Mouse (Mus musculus) heart, adult 11 months (tissue): ENCODE data around the gene Zfp72.

ENCODE experiments used
- DNase-seq: peaks from one replicate; pipeline ENCODE4 v3.0.0; 2022

Zfp72 gene

DNA sequence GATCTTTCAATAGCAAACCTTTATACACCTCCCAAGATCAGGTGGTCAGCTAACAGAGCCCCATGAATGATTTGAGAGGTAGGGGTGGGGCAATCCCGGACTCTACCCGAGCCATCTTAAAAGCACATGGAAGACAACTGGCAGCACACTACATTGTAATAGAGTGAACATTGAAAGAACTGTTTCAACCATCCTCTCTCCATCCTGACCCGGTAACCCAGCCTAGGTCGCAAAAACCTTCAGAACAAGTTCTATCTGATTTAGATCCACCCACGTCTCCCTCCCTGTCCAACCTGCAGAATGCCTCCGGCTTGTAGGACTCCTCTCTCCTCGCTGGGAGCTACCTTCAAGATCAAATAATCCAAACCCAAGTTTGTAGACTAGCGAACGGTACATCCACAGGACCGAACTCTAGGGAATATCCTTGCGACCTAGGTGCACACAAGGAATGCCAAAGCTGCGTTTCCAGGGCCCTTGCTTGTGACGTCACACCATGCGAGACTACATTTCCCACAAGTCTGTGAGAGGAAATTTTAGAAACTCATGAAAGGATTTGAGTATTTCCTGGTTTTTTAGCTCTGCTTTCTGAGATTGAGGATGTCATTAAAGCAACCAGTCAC, at the start of gene Zfp72:
TSS of gene Zfp72 (minus strand) at position 466 of the 620 bp plus-strand sequence.
- peak; percentile 96 for DNase-seq

GRCm38 (mm10) chr13:74439895-74440294, 49.3 kb upstream of the Zfp72 start:
- no peak for DNase-seq

GRCm38 (mm10) chr13:74399298-74399839, 8.7 kb upstream of the Zfp72 start, which contains the start of gene Ftl1-ps1:
Ftl1-ps1 (plus strand) TSS chr13:74399694.
- no peak for DNase-seq

GRCm38 (mm10) chr13:74391156-74391555, 520 bp upstream of the Zfp72 start:
- DNase-seq = no peak

DNA sequence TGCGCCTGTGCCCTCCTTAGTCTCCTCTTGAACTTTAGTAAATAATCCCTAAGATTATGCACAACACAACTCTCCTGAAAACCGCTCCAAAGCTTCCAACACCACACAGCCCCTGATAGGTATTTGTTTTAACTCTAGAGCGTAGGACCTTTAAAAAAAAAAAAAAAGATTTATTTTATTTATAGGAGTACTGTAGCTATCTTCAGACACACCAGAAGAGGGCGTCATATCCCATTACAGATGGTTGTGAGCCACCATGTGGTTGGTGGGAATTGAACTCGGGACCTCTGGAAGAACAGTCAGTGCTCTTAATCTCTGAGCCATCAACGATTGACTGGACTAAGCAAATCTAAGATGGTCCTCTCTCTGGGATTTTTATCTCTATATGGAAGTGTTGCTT, 906 bp downstream of the Zfp72 start:
- no peak for DNase-seq

- DNase-seq = no peak
Observed at GRCm38 (mm10) chr13:74382289-74382688, 8.3 kb downstream of the Zfp72 start.

GRCm38 (mm10) chr13:74381533-74382276, 8.9 kb downstream of the Zfp72 start:
- no peak for DNase-seq

GRCm38 (mm10) chr13:74363859-74364235, 26.8 kb downstream of the Zfp72 start, which contains the start of gene Lrrc14b:
Lrrc14b (minus strand) TSS chr13:74364005.
- peak; percentile 97 for DNase-seq

GRCm38 (mm10) chr13:74363176-74363858, 27.3 kb downstream of the Zfp72 start:
- peak; percentile 93 for DNase-seq

DNA sequence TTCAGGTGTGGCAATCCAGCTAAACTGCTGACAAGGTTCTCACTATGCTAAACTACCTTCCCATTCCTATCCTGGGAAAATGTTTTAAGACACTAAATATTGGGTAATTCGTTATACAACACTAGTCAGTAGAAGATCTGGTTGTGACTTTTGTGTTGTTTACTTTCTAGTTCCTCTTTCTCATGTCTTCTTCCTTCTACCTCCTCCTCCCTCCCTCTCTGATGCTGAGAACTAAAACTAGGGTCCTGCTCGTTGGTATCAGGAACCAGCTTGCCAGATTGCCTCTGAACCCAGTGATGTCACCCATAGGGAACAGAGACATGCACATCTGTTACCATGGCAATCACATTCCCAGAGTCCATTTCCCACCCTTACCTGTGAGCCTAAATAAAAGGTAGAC, 28.4 kb downstream of the Zfp72 start:
- DNase-seq = peak; percentile 85

GRCm38 (mm10) chr13:74356491-74356890, 34.1 kb downstream of the Zfp72 start:
- peak; percentile 78 for DNase-seq

DNA sequence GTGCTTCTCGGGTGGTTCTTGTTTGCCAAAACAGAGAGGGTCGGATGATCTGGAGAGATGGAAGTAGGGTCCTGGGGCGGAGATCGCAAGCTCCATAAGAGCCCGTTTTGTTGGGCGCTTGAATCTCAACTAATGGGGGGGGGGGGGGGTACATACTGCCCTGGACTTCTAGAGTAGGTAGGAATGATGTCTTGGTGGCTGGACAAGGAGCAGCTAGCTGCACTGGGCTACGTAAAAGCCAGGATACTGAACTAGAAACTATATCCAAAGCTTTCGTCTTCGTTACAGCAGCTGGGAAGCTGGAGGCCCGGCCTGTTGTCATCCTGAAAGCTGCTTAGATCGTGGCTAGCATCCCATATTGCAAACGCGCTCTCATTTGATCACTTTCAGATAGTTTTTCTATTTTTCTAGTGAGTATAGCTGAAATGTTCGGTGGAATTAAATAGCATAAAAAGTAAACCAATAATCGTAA, 40.2 kb downstream of the Zfp72 start:
- no peak for DNase-seq

DNA sequence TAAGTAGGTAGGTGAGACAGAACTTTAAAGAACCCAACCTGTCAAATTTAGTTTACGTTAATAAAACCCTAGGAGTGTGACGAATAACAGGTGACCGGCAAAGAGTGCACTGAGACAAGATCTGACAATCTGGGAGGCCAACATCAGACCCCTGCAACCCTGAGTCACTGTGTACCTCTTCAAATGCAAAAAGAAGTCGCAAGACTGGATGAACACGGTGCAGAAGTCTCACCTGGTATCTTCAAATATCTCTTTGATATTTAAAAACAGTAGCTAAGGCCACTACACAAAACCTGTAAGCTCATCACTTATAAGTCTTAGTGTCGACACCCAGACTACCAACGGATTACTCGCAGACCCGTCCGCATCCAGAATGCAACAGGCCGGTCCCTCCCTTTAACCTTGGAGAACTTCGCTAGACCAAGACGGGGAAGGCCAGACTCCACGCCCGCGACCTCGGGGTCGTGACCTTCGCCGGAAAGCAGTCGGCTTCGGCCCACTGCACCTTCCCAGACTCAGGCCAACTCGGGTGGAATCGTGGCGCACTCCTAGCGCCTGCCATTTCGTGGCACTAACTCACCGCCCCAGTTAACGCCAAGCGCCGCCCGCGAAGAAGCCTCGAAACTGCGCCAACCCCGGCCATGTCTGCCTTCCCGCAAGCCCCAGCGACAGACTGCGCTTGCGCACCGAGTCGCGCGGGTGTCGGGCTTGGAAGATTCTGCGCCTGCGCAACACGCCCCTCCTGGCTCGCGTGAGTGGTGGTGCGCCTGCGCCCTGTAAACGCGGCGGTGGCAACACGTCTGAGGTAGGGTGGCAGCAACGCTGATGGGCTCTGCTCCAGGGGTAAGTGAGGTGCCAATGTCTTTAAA, 40.8 kb downstream of the Zfp72 start, which contains the start of the genes Sdha and Ccdc127:
TSS of gene Sdha (minus strand) at position 715 of the 869 bp plus-strand sequence.
TSS of gene Ccdc127 (plus strand) at position 744 of the 869 bp plus-strand sequence.
- peak; percentile 100 for DNase-seq

DNA sequence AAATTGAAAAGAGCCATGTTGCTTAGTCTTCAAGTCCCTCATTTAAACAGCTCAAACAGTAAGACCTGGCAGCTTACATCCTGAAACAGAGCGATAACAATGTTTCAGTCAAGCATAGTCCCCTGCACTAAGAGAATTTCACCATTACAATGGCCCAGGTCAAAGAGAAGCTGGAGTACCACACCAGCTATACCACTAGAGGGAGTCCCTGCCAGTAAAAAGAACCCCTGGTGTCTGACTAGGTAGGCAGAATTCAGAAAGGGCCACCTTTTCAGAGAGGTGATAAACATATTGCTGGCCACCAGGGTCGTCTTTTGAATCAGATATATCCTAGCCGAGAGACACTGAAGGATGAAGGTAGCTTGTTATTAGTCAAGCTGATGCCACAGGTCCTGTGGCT, 49.6 kb downstream of the Zfp72 start:
- DNase-seq = no peak

- no peak for DNase-seq
Observed at GRCm38 (mm10) chr13:74329321-74329720, 61.3 kb downstream of the Zfp72 start.
